Mouse (Mus musculus) urinary bladder, postnatal 25 days (tissue): Measurements from ENCODE around the gene Cabcoco1.

ENCODE experiments used
- DNase-seq: peaks from one replicate; pipeline ENCODE4 v3.0.0; 2022; ENCODE audit warnings: low spot score

Cabcoco1 gene

GRCm38 (mm10) chr10:68507741-68508140 is 34.0 kb downstream of the Cabcoco1 start:
- no peak for DNase-seq

GRCm38 (mm10) chr10:68506242-68506641 is 35.5 kb downstream of the Cabcoco1 start:
- DNase-seq = no peak

- DNase-seq = no peak
Measured at GRCm38 (mm10) chr10:68504586-68505152, 37.0 kb downstream of the Cabcoco1 start.

GRCm38 (mm10) chr10:68501067-68501466 is 40.6 kb downstream of the Cabcoco1 start:
- no peak for DNase-seq

DNA sequence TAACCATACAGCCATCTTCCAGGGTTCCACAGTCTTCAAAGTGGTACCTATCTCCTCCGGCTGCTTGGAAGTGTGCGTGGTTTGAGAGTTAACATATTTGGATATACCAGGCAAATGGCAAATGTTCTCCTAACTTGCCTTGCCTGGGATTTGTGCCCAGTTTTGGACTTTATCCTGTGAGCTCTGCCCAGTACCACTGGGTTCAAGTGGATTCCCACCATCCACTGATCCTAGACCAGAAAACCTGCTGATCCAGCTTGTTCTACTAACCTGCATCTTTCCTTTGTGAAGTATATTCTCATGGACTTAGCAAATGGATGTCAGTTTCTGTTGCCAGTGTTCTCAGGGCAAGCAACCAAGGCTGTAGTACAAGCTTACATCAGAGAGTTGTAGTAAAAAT is 46.5 kb downstream of the Cabcoco1 start:
- no peak for DNase-seq

- no peak for DNase-seq
Measured at GRCm38 (mm10) chr10:68491557-68491956, 50.1 kb downstream of the Cabcoco1 start.

DNA sequence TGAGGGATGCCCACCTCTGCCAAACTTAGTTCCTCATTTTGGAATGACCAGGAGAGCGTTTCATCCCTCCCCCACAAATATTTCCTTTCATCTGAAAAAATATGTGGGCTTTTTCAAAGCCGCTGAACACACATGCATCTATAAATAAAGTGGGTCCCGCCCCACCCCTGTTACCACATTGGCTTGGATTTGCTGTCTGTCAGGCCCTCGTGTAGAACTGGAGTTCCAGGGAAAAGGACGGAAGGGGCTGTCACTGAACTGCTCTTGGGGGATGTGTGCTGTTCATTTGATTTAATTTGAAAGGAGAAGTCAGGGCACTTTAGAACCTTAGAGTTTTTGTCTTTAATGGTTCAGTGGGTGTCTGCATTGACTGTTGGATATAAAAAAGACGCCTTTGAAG is 50.9 kb downstream of the Cabcoco1 start:
- DNase-seq = no peak

DNA sequence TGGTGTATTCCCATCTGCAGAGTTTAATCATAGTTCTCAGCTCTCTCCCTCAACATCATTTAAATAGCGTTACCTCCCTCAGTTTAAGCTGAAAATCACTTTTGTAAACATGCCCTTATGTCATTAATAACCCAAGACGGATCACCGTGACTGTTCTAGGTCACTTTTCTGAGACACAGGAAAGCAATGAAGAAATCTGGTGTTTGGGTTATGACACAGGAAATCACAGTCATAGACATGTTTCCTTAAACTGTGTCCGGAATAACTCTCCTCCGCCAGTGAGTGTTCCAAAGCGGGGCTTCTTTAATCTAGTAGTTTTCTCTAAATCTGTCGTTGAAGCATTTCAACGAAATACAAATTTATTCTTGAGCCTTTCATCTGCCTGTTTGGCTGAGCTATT is 68.9 kb downstream of the Cabcoco1 start:
- no peak for DNase-seq

DNA sequence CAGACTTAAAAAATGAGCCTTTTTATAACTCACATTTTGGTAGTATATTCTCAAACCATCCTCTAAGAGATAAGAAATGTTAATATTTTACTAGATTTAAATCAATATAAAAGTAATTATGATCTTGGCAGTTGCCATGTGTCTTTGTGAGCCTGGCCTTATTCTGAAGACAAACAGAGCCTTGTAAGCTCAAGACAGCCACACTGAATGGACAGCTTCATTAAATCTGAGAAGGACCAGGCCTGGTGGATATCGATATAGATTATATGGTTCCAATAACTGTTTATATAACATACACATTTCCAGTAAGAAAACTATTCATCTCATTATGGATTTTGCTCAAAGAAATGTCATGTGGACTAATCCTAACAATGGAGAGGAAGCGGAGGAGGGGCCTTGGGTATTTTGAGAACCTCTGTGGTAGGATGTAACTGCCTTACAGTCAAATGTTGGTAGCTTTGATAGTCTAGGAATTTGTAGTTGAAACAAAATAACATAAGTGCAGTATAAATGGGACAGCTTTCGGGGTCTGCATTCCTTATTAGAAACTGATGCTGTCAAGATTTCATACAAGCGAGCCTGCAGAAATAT is 75.9 kb downstream of the Cabcoco1 start:
- DNase-seq = no peak

GRCm38 (mm10) chr10:68464943-68465342 is 76.8 kb downstream of the Cabcoco1 start:
- peak; percentile 84 for DNase-seq

GRCm38 (mm10) chr10:68459784-68460183 is 81.9 kb downstream of the Cabcoco1 start:
- no peak for DNase-seq

DNA sequence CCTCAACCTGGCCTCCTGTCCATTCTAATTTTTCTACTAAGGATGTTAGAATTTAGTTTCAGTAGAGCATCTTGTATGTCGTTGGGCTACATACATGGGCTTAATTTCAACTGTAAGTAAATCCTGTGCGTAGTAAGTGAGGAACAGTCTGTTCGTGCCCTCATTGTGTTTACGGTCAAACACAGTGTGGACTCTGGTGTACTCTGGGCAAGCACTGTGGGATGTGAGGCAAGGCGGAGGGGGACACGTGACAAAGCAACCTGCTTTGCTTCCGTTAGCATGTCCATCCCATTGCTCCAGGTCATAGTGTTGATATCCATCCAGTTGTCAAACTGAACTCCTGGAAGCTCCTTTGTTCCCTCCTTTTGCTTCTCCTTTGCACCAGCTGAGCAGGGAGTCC is 84.7 kb downstream of the Cabcoco1 start:
- DNase-seq = no peak

- no peak for DNase-seq
Measured at GRCm38 (mm10) chr10:68454541-68454940, 87.2 kb downstream of the Cabcoco1 start.

GRCm38 (mm10) chr10:68446797-68447125 is 94.9 kb downstream of the Cabcoco1 start:
- peak; percentile 38 for DNase-seq

GRCm38 (mm10) chr10:68445876-68446796 is 95.6 kb downstream of the Cabcoco1 start:
- DNase-seq = no peak

DNA sequence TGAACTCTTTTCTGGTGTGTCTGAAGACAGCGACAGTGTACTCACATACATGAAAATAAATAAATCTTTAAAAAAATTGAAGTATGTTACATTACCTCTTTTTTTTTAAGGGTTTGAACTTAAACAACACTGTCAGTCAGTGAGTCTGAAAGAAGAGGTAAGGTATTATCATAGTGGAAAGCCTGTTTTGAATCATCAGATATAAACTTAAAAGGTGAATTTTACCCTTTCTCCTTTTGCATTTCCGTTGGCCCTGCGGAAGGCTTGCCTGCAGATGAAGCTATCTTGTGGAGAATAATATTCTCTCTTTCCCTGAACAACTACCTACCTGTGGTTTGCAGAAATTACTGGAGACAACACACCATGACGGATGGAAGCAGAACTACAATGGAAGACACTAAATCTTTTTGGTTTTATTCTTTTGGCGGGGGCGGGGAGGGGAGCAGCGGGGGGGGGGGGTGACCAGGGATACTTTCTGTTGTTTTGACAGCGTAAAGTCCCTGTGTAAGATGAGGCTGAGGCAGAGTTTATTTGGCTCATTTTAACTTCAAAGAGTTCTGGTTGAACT is 96.4 kb downstream of the Cabcoco1 start:
- DNase-seq = no peak

- no peak for DNase-seq
Measured at GRCm38 (mm10) chr10:68444361-68445114, 97.2 kb downstream of the Cabcoco1 start.

DNA sequence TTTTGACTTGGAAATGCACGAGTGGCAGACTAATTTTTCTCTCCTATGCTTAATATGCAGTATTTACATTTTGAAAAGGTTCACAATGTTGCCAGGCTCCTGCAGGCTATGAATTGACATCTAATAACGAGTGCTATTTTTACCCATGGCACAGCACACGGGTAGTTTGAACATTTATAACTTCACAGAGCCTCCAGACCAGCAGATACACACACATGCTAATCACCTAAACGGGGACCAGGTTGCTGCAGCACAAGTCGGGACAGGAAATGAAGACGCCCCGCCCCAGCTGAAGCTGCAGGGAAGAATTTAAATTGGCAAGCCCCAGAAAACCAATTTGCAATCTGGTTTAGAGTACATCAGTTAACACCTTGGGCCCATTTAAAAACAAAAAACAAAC is 98.6 kb downstream of the Cabcoco1 start:
- no peak for DNase-seq

- no peak for DNase-seq
Measured at GRCm38 (mm10) chr10:68442713-68443112, 99.0 kb downstream of the Cabcoco1 start.

GRCm38 (mm10) chr10:68441931-68442662 is 99.6 kb downstream of the Cabcoco1 start:
- no peak for DNase-seq

DNA sequence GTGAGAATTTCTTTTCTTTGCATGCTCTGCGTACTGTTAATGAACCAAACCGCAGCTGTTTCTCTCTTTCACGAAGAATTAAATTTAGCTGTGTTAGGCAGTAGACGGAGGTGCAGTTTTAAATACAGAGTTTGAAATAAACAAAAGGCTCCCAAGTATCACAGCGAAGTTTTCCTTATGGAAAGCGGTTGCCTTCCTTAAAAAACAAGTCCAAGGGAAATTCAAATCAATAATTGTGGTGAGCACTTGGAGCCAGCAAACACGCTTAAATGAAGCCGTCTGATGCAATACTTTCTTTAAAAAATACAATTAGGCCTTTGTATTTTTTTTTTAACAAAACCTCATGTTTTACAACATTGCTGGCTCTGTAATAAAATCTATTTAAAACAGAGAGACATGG is 101.2 kb downstream of the Cabcoco1 start:
- DNase-seq = no peak

DNA sequence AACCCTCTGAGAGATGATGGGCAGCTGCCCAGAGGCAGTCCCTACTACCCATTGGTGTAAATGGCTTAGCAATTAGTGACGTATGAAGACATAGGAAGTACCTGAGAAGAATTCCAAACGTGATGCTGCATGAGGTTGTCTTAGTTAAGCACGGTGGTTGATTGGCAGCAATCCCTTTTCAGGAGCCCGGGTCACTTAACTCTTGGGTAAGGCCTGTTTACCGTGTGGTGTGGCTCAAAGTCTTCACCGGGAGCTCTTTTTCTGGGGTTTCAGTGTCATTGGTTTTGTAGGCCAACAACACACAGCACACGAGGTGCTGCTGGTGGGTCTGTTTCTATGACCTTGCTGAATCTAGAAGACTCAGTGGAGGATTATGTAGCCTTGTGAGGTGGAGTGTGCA is 105.9 kb downstream of the Cabcoco1 start:
- DNase-seq = no peak
